Mouse (Mus musculus): ENCODE results near the gene Tspan17. TPM values are rescaled to one million over a fixed set of nuclear protein-coding genes. Genes with fewer than 3 reads are reported as not detected.

Tspan17 gene
- total RNA-seq, 2 experiments from 2014 or later = 17.7 to 22.0 TPM

Other genes with a start within 250 kb of the Tspan17 start
- gene 4833439L19Rik, start 223.9 kb upstream of the Tspan17 start, total RNA-seq (2021) = 100 to 1,000 TPM in 1 of 2 experiments, 10 to 100 TPM in 1; 94.5 to 102 TPM
- 1 to 10 TPM; 5.0 to 5.3 TPM for gene Arl10, start 214.4 kb upstream of the Tspan17 start, total RNA-seq (2021)
- gene Nop16, start 199.3 kb upstream of the Tspan17 start, total RNA-seq (2021) = 10 to 100 TPM; 13.7 to 16.4 TPM
- gene Higd2a, start 199.2 kb upstream of the Tspan17 start, total RNA-seq (2021) = 100 to 1,000 TPM; 185 to 190 TPM
- gene Cltb, start 178.0 kb upstream of the Tspan17 start, total RNA-seq (2021) = 10 to 100 TPM; 87.8 to 97.2 TPM
- gene Faf2, start 167.6 kb upstream of the Tspan17 start, total RNA-seq (2021) = 10 to 100 TPM; 23.1 to 26.4 TPM
- gene Rnf44, start 95.5 kb upstream of the Tspan17 start, total RNA-seq (2021) = 10 to 100 TPM; 55.1 to 55.9 TPM
- gene Cdhr2, start 87.9 kb upstream of the Tspan17 start, total RNA-seq (2021) = not detected
- not detected for gene Gprin1, start 39.5 kb upstream of the Tspan17 start, total RNA-seq (2021)
- gene Sncb, start 22.8 kb upstream of the Tspan17 start, total RNA-seq (2021) = not detected
- not detected for gene Eif4e1b, start 5.4 kb upstream of the Tspan17 start, total RNA-seq (2021)
- gene Unc5a, start 160.0 kb downstream of the Tspan17 start, total RNA-seq (2021) = under 1 TPM; 0.42 to 0.51 TPM
- gene Hk3, start 232.0 kb downstream of the Tspan17 start, total RNA-seq (2021) = under 1 TPM; 0.57 to 0.67 TPM